Mouse (Mus musculus): ENCODE data around the gene Eddm3b.
"Not testable (repeated sequence)": the region's sequence is repeated elsewhere in the genome, so short reads cannot be mapped to it uniquely, and the experiment has no call there.

Eddm3b gene

GRCm38 (mm10) chr14:51145521-51145920 is 31.3 kb downstream of the Eddm3b start:
- no peak for DNase-seq

GRCm38 (mm10) chr14:51146685-51147084 is 32.5 kb downstream of the Eddm3b start, which contains the start of gene Rnase1:
Gene Rnase1, minus strand, starts transcription at chr14:51146785.
- no peak for DNase-seq

- DNase-seq: no peak
These were observed 33.8 kb downstream of the Eddm3b start for GRCm38 (mm10) chr14:51148006-51148405.

- DNase-seq: no peak
These were observed 34.9 kb downstream of the Eddm3b start for GRCm38 (mm10) chr14:51149164-51149563.

- DNase-seq: no peak
These were observed 36.1 kb downstream of the Eddm3b start for GRCm38 (mm10) chr14:51150206-51150831.

- no peak for DNase-seq
These were observed 38.1 kb downstream of the Eddm3b start for GRCm38 (mm10) chr14:51152249-51152870.

- DNase-seq: no peak
These were observed 42.0 kb downstream of the Eddm3b start for GRCm38 (mm10) chr14:51156056-51156735.

- no peak for DNase-seq
These were observed 42.5 kb downstream of the Eddm3b start for GRCm38 (mm10) chr14:51156736-51157068.

GRCm38 (mm10) chr14:51157072-51157471 is 42.8 kb downstream of the Eddm3b start:
- no peak for DNase-seq

- DNase-seq: not testable (repeated sequence)
These were observed 47.8 kb downstream of the Eddm3b start, which contains the start of gene Rnase2b for GRCm38 (mm10) chr14:51161976-51162375. Gene Rnase2b, plus strand, starts transcription at chr14:51162260.

- not testable (repeated sequence) for DNase-seq
These were observed 49.1 kb downstream of the Eddm3b start for GRCm38 (mm10) chr14:51163323-51163722.

GRCm38 (mm10) chr14:51165435-51165834 is 51.2 kb downstream of the Eddm3b start:
- no peak for DNase-seq

GRCm38 (mm10) chr14:51166068-51166467 is 51.8 kb downstream of the Eddm3b start:
- no peak for DNase-seq

All from thymus, adult 18-20 months (tissue).